Mouse (Mus musculus) ovary, postnatal 10 days (tissue): Measurements from ENCODE around the gene Lnpk.

Source experiments
- DNase-seq: peaks from one replicate; pipeline ENCODE4 v3.0.0; 2022; ENCODE audit warnings: low spot score

Gene Lnpk

GRCm38 (mm10) chr2:74578843-74579489, at the start of gene Lnpk:
Gene Lnpk, minus strand, starts transcription at chr2:74579435.
- DNase-seq = peak; percentile 86

GRCm38 (mm10) chr2:74620368-74620767, 41.1 kb upstream of the Lnpk start:
- no peak for DNase-seq

- DNase-seq = no peak
Observed at GRCm38 (mm10) chr2:74619676-74620246, 40.5 kb upstream of the Lnpk start.

GRCm38 (mm10) chr2:74617706-74618105, 38.5 kb upstream of the Lnpk start:
- DNase-seq = no peak

GRCm38 (mm10) chr2:74611406-74611805, 32.2 kb upstream of the Lnpk start:
- no peak for DNase-seq

GRCm38 (mm10) chr2:74609350-74609749, 30.1 kb upstream of the Lnpk start:
- DNase-seq = no peak

- no peak for DNase-seq
Observed at GRCm38 (mm10) chr2:74606087-74606760, 27.0 kb upstream of the Lnpk start.

- DNase-seq = no peak
Observed at GRCm38 (mm10) chr2:74604011-74604410, 24.8 kb upstream of the Lnpk start.

GRCm38 (mm10) chr2:74602483-74602882, 23.2 kb upstream of the Lnpk start:
- no peak for DNase-seq

GRCm38 (mm10) chr2:74597169-74597568, 17.9 kb upstream of the Lnpk start:
- DNase-seq = no peak

GRCm38 (mm10) chr2:74596094-74596493, 16.9 kb upstream of the Lnpk start:
- DNase-seq = no peak

- DNase-seq = peak; percentile 10
Observed at GRCm38 (mm10) chr2:74578146-74578842, 941 bp downstream of the Lnpk start.

GRCm38 (mm10) chr2:74570390-74570789, 8.8 kb downstream of the Lnpk start:
- no peak for DNase-seq

- no peak for DNase-seq
Observed at GRCm38 (mm10) chr2:74559822-74560221, 19.4 kb downstream of the Lnpk start.

- no peak for DNase-seq
Observed at GRCm38 (mm10) chr2:74559092-74559491, 20.1 kb downstream of the Lnpk start.

GRCm38 (mm10) chr2:74557451-74557850, 21.8 kb downstream of the Lnpk start:
- DNase-seq = no peak

GRCm38 (mm10) chr2:74551929-74552328, 27.3 kb downstream of the Lnpk start:
- no peak for DNase-seq

- no peak for DNase-seq
Observed at GRCm38 (mm10) chr2:74548306-74548705, 30.9 kb downstream of the Lnpk start.

- no peak for DNase-seq
Observed at GRCm38 (mm10) chr2:74508302-74508701, 70.9 kb downstream of the Lnpk start.

GRCm38 (mm10) chr2:74506439-74506838, 72.8 kb downstream of the Lnpk start:
- no peak for DNase-seq

- no peak for DNase-seq
Observed at GRCm38 (mm10) chr2:74500307-74500706, 78.9 kb downstream of the Lnpk start.

- no peak for DNase-seq
Observed at GRCm38 (mm10) chr2:74497851-74498250, 81.4 kb downstream of the Lnpk start.

- no peak for DNase-seq
Observed at GRCm38 (mm10) chr2:74491426-74491825, 87.8 kb downstream of the Lnpk start.
